Mouse (Mus musculus) cerebellum, adult 11-12 months (tissue): Measurements from ENCODE around the gene Epc2.

Source experiments
- DNase-seq: peaks from one replicate; pipeline ENCODE4 v3.0.0; 2022

Epc2 gene

DNA sequence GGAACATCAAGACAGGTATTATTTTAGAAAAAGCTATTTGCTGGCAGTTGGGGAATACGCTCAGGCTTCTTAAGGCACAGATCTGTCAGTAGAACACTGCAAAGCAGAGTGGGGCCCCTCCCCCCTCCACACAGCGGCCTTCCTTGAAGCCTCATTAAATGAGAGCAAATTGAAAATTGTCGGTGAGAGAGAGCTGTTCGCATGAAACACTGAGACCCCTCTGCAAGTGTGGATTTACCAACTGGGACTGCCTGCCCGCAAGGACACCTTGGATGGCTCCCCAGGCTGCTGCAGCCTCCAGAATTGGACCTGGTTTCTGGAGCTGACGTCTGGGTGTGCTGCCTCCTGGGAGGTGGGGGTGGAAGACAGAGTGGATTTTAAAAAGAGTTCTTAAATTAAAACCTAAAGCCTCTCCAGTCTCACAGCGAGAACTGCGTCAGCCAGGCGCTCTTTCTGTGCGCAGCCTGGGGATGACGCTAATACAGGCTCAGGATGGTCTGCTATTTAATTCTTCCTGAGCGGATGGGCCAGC is 120.9 kb downstream of the Epc2 start:
- peak; percentile 34 for DNase-seq

DNA sequence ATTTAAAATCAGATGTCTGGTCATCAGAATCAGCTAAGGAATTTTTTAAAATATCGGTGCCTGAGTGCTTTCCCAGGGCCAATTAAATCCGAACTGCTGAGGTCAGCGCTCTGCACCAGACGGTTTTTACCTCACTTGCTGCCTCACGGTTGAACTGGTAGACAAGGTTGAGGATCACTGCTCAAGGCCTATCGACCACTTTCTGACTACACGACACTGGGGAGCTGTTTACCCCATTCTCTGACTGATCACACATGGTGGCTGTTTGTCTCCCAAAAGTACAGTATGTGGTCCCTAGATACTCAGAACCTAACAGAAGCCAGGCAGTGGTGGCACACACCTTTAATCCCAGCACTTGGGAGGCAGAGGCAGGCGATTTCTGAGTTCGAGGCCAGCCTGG is 121.4 kb downstream of the Epc2 start:
- no peak for DNase-seq

DNA sequence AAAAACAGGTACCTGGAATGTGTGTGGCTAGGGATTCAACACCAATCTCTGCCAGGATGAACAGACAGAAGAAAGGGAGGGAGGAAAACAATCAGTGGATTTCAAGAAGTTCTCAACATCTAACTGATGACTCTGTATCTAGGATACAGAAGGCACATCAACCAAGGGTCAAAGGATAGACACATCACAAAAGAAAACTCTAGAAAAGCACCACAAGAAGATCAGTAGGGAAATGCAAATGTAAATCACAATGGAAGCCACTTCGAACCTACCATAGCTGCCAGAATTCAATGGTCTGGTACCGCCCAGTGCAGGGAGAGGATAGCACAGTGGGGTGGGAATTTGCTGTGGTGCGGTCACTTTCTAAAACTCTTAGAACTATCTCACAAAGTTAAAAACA is 122.0 kb downstream of the Epc2 start:
- no peak for DNase-seq

DNA sequence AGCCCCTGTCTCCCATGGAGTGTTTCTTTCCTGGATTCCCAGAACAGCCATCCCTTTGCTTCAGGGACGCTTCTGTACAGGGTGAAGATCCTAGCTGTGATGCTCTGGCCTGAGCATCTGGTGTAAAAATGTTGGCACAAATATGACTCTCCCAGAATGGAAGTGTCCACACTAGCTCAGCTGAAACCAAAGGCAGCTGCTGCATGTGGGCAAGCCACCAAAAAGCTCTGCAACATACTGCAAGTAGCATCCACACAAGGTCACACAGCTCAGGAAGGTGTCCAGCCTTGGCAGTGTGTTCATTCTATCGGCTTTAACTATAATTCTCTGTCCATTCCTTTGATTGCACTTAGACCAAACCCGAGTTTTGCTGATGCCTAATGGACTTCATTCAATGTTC is 129.3 kb downstream of the Epc2 start:
- no peak for DNase-seq

DNA sequence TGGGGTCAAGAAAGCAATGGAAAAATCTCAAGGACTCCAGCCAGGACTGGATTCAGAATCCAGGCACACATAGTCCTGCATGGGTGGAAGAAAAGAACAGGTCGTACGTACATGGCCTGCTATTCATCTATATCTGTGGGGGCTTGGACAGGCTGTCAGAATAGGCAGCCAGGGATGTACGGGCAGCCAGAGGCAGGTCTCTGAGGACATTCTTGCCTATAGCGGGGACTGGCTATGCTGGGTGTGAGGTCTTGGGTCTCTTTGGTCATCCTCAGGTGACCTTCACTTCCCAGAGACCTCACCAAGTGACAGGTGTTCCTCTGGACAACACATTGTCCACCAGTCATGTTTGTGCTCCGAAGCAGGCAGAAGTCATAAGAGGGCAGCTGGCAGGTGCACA is 131.3 kb downstream of the Epc2 start:
- DNase-seq: no peak

DNA sequence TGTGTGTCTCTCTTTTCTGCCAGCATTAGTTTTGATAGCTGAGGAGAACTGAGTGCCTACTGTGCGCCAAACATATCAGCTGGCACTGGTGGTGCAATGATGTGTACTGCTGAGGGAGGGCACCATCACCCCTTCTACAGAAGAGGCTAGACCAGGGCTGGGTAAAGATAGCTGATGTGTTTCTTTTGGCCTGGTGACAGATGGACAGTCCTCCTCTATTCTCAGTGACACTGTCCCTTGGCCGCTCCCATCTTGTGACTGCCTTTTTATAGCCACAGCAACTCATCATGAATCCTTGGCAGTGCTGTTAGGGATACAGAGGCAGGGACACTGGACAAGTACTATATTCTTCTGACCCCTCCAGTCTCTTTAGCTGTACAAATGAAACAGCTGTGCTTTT is 132.0 kb downstream of the Epc2 start:
- no peak for DNase-seq

DNA sequence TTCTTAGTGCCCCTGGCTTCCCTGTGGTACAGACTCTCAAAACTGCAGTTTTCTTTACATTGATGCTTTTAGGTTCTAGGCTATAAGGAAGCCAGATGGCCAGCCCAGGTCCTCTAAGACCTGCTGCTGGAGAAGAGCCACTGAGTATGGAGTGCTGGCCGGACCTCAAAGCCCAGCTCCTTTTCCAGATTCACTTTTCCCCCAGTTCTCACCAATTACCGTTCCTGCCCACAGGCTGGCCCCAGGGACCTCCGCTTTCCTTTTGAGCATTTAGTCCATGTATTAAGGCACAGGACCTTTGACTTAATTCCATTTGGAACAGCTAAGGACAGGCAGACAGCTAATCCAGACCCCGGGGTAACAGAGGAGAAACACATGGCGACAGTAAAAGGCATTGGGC is 139.2 kb downstream of the Epc2 start:
- peak; percentile 64 for DNase-seq

DNA sequence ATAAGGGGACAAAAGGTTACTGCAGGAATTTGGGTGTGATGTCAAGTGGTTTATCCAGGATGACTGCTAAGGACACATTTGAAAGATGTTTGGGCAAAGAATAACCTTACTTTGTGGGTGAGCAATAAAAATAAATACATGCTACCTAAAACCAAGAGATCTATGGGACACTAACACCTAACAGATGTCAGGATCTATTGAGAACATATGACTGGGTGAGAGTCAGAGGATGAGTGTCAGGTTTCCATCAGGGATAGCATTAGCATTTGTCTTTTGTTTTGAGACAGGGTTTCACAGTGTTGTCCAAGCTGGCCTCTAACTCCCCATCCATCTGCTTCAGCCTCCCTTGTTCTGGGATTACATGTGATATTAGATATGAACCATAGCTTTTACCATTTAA is 141.6 kb downstream of the Epc2 start:
- DNase-seq: no peak

DNA sequence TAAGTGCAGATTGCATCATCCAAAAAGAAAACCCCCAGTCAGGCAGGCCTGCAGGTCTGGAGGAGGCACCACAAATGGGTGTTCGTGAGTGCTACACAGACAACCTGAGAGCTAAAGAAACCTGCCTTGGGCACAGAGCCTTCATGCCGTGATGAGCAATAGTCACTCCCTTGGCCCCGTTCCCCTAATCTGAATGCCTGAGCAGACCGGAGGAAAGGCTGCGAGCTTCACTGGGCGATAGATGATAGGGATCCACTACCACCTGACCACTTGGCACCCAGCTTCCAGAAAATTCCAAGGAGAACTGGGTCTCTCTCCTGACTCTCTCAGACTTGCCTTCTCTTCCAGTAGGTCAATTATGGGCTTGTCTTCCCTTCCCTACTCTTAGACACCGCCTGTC is 143.6 kb downstream of the Epc2 start:
- DNase-seq: peak; percentile 86

DNA sequence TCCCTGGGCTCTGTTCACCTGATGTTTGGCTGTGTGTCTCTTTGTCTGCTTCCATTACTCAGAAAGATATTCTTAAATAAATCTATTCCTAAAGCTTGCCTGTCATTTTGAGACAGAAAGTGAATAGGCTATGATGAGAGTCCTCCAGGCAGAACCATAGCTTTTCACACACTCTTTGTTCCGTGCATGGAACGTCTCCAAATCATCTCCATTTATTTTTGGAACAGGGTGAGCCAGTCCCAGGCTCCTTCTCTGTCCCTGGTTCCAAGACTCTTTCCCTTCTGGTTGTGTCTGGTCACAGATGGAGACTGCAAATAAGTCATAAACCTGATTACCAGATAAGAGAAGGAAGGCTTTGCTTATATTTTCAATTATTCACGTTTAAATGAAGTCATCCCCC is 145.0 kb downstream of the Epc2 start:
- DNase-seq: peak; percentile 66

DNA sequence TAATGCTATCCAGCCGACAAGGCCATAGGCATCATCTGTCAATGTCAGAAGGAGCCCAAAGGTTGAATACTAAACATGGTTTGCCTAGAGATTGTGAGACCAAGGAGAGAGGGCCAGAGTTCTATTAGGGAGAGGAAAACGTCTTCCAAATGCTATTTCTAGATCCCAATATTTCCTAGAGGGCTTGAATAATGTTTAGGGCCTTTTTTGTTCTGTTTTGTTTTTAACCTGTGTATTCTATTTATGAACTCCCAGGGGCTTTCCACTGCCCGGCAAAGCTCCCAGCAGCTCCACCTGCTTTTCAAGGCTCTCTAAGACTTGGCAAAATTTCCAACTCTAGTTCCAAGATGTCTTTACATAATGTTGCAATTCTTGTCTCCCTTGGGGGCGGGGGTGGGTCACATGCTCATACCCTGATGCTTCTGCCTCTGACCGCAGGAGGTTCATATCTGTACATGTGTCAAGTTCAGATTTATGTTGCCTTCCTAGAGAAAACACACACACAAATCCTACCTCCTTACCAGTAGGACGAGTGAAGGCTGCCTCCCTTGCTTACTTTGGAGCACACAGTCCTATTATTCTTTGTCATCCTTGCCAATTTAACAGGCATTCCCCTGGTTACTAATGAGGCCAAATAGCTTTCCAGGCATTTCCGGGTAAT is 148.9 kb downstream of the Epc2 start:
- no peak for DNase-seq
